30 mouse cellular contexts compared by ENCODE assay signal in genomic region chr10:100584178-100584577, GRCm38 (mm10). TPM values are rescaled to one million over a fixed set of nuclear protein-coding genes. Genes with fewer than 3 reads are reported as not detected.
DNase-seq lines count a peak whose midpoint lies in the region; ATAC-seq lines count a peak whose summit lies in the region.
"Had no signal": no experiment of that assay in that cellular context is flagged by ENCODE, and none has a peak within 500 bp of the region (broad histone marks: within the 10 kb centered on the region; RNA-seq: fewer than 3 reads in every experiment).

No protein-coding gene starts in this region.

- H3K27me3 ChIP-seq in embryonic facial prominence, embryonic 14.5 days (replicated peaks; ENCODE audit: control insufficient read depth, insufficient read depth, low read length): no peaks in the 10 kb centered on the region
- H3K27me3 ChIP-seq in embryonic facial prominence, embryonic 10.5 days (replicated peaks; ENCODE audit: low read depth, poor library complexity, severe bottlenecking): no peaks in the 10 kb centered on the region
- H3K27me3 ChIP-seq: embryonic facial prominence, embryonic 12.5 days; forebrain, embryonic 13.5 days; heart, embryonic 13.5 days had no signal

- WGBS in embryonic facial prominence, embryonic 14.5 days: 85% methylated on average over 3 of the region's 3 CpGs
- WGBS in embryonic facial prominence, embryonic 10.5 days: 94% methylated on average over 3 of the region's 3 CpGs

- H3K36me3 ChIP-seq in embryonic facial prominence, embryonic 14.5 days (ENCODE audit: control insufficient read depth, insufficient read depth, low read length): no peaks in the 10 kb centered on the region
- peaks cover 14% of the 10 kb centered on the region for H3K36me3 ChIP-seq in embryonic facial prominence, embryonic 10.5 days (replicated peaks)
- H3K36me3 ChIP-seq: embryonic facial prominence, embryonic 12.5 days had no signal

- no peak for ATAC-seq in embryonic facial prominence, embryonic 14.5 days (ENCODE audit: low read depth)
- ATAC-seq: activated CD4-positive, CD25-positive, alpha-beta regulatory T cell, adult 4 months; forebrain, embryonic 13.5 days; forebrain, embryonic 16.5 days; hindbrain, postnatal 0 days; inflammation-experienced regulatory T-cells, adult 6 months; intestine, embryonic 16.5 days had no signal

- no peak overlapping the region for H3K9ac ChIP-seq in embryonic facial prominence, embryonic 14.5 days (ENCODE audit: low read depth, low read length)
- H3K9ac ChIP-seq: embryonic facial prominence, embryonic 12.5 days; forebrain, embryonic 13.5 days; heart, embryonic 13.5 days; hindbrain, embryonic 14.5 days had no signal

- no peak overlapping the region for H3K4me3 ChIP-seq in embryonic facial prominence, embryonic 14.5 days (ENCODE audit: low read depth, low read length)
- H3K4me3 ChIP-seq in embryonic facial prominence, embryonic 10.5 days: no peak overlapping the region
- H3K4me3 ChIP-seq: embryonic facial prominence, embryonic 12.5 days; erythroblast, embryonic 14.5 days; forebrain, embryonic 10.5 days; forebrain, embryonic 13.5 days; gastrocnemius, adult 2 months; heart, embryonic 13.5 days had no signal

- no peaks in the 10 kb centered on the region for H3K9me3 ChIP-seq in embryonic facial prominence, embryonic 14.5 days (ENCODE audit: control insufficient read depth, low read length)
- no peaks in the 10 kb centered on the region for H3K9me3 ChIP-seq in embryonic facial prominence, embryonic 10.5 days
- H3K9me3 ChIP-seq: embryonic facial prominence, embryonic 12.5 days; forebrain, embryonic 10.5 days; forebrain, embryonic 13.5 days; heart, embryonic 13.5 days had no signal

- peak; percentile 44 for DNase-seq in adrenal gland, adult 2 months
- DNase-seq in adrenal gland, postnatal 4 days (ENCODE audit: low spot score in 2 of 2): no peak
- DNase-seq in embryonic facial prominence, embryonic 14.5 days (ENCODE audit: low spot score): peak; percentile 1
- no peak for DNase-seq in embryonic facial prominence, embryonic 10.5 days (ENCODE audit: low spot score)
- peak; percentile 13 to 22 for DNase-seq in adrenal gland, postnatal 36 days
- no peak for DNase-seq in frontal cortex, postnatal 25 days (ENCODE audit: low spot score in 2 of 2)
- DNase-seq: cerebellum, adult 18-20 months; cerebellum, adult 9-10 months; cerebellum, postnatal 14 days; gastrocnemius, adult 2 months; gastrocnemius, postnatal 14 days; heart, adult 18-20 months; heart, postnatal 14 days; heart, postnatal 4 days; kidney, adult 18-20 months had no signal

- no peak overlapping the region for H3K27ac ChIP-seq in embryonic facial prominence, embryonic 14.5 days (replicated peaks; ENCODE audit: low read depth, low read length)
- H3K27ac ChIP-seq in embryonic facial prominence, embryonic 10.5 days (replicated peaks): no peak overlapping the region
- H3K27ac ChIP-seq: embryonic facial prominence, embryonic 12.5 days; forebrain, embryonic 10.5 days; forebrain, embryonic 13.5 days; gastrocnemius, adult 2 months; heart, embryonic 13.5 days; hindbrain, embryonic 14.5 days; hindbrain, postnatal 0 days had no signal

- H3K4me1 ChIP-seq in embryonic facial prominence, embryonic 14.5 days (ENCODE audit: control insufficient read depth, insufficient read depth, low read length): peaks cover 6% of the 10 kb centered on the region; the same call in 1 of the 2 replicates
- peaks cover 11% of the 10 kb centered on the region for H3K4me1 ChIP-seq in embryonic facial prominence, embryonic 10.5 days

- H3K4me2 ChIP-seq in embryonic facial prominence, embryonic 14.5 days (ENCODE audit: low read depth, low read length): no peak overlapping the region
- H3K4me2 ChIP-seq: embryonic facial prominence, embryonic 12.5 days; forebrain, embryonic 13.5 days; heart, embryonic 13.5 days; hindbrain, embryonic 14.5 days had no signal

RNA-seq across cellular contexts. Expression of gene 4930430F08Rik, which starts 6.0 kb away (rescaled TPM):
- 10 to 100 TPM; 10.3 to 16.4 TPM for total RNA-seq in adrenal gland, adult 2 months (2021)
- 14.5 and 15.4 TPM in 2 replicates for polyA plus RNA-seq in adrenal gland, adult 2 months (2012; rRNA removed)
- total RNA-seq in adrenal gland, postnatal 4 days (2021): 10 to 100 TPM in 1 of 2 experiments, 1 to 10 TPM in 1; 10.0 to 12.4 TPM
- 10.2 and 10.9 TPM in 2 replicates for polyA plus RNA-seq in embryonic facial prominence, embryonic 14.5 days (2014; fragmentation: Nextera tagmentation; extraction: Ambion mirVana)
- 8.6 and 9.8 TPM in 2 replicates for polyA plus RNA-seq in embryonic facial prominence, embryonic 10.5 days (2016; fragmentation: Nextera tagmentation; extraction: Ambion mirVana)
- 10 to 100 TPM in 1 of 2 experiments, 1 to 10 TPM in 1; 8.8 to 15.4 TPM for total RNA-seq in adrenal gland, postnatal 36 days (2021)

RNA-seq across cellular contexts. Expression of gene 1700017N19Rik, which starts 6.1 kb away (rescaled TPM):
- total RNA-seq in adrenal gland, adult 2 months (2021): not detected
- polyA plus RNA-seq in adrenal gland, adult 2 months (2012; rRNA removed): not detected in 2 replicates
- total RNA-seq in adrenal gland, postnatal 4 days (2021): not detected
- not detected in 2 replicates for polyA plus RNA-seq in embryonic facial prominence, embryonic 14.5 days (2014; fragmentation: Nextera tagmentation; extraction: Ambion mirVana)
- not detected in 2 replicates for polyA plus RNA-seq in embryonic facial prominence, embryonic 10.5 days (2016; fragmentation: Nextera tagmentation; extraction: Ambion mirVana)
- total RNA-seq in adrenal gland, postnatal 36 days (2021): not detected
- total RNA-seq: ES-E14; gastrocnemius, adult 2 months; gastrocnemius, postnatal 14 days; gastrocnemius, postnatal 4 days; heart, adult 18-20 months; heart, postnatal 14 days; heart, postnatal 4 days; hindbrain, postnatal 0 days had no signal
- polyA plus RNA-seq: activated CD4-positive, CD25-positive, alpha-beta regulatory T cell, adult 4 months; embryonic facial prominence, embryonic 12.5 days; erythroblast, embryonic 14.5 days; forebrain, embryonic 10.5 days; forebrain, embryonic 13.5 days; forebrain, embryonic 16.5 days; heart, embryonic 13.5 days; heart, embryonic 16.5 days; hindbrain, embryonic 11.5 days; hindbrain, embryonic 14.5 days; inflammation-experienced regulatory T-cells, adult 6 months; intestine, embryonic 16.5 days had no signal

Comparison
In these comparisons a context has a peak if more than half of its experiments do, and no peak if none do; other contexts are left out.
1. DNase-seq: peak in adrenal gland, adult 2 months (single experiment), embryonic facial prominence, embryonic 14.5 days (single experiment) and adrenal gland, postnatal 36 days (2 of 2); none in adrenal gland, postnatal 4 days (0 of 2), embryonic facial prominence, embryonic 10.5 days (single experiment) and frontal cortex, postnatal 25 days (0 of 2).